Mouse (Mus musculus): Measurements from ENCODE around the gene Sult2b1. TPM values are rescaled to one million over a fixed set of nuclear protein-coding genes. Genes with fewer than 3 reads are reported as not detected.

The Sult2b1 gene
- polyA plus RNA-seq, 1 experiment from 2014 or later = 0.70 TPM

DNA sequence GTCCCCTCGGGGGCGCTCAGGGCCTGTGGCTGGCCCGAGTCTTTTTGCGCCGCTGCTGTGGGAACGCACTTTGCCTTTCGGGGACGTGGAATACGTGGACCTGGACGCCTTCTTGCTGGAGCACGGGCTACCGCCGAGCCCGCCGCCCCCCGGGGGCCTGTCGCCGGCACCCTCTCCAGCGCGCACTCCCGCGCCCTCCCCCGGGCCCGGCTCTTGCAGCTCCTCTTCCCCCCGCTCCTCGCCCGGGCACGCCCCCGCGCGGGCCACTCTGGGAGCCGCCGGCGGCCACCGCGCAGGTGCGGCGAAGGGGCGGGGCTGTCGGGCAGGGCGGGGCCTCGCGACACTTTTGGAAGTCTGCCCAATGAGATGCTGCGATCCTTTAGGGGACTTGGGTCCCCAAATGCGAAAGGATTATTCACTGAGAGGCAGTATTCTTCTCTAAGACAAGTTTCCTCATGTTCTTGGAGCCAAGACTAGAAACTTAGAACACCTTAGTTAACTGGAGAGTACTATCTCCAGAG is 77.7 kb downstream of the Sult2b1 start:
- WGBS = under 1% methylated on average over 41 of the region's 45 CpGs

DNA sequence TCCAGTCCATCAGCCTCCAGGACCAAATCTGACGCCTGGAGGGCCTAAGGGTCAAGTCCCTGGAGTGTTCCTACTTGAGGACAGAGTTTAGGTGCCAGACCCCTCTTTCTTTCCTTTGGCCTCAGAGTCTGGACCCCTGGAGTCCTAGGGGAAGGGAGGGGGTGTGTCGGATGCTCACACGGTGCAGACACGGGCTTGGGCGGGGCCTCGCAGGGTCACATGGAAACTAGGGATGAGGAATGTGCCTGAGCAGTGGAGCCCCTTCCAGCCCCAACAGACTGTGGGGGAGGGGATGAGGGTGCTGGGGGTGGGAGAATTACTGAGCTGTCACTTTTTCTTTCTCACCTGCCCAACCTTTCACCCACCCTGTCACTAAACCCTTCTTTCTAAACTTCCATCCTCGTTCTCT is 78.6 kb downstream of the Sult2b1 start:
- Histone ChIP-seq H3K9ac (ENCODE audit: low read depth, low read length) (peak overlapping the region; percentile 82), H3K27ac (ENCODE audit: low read depth, low read length) (peak overlapping the region; percentile 82), H3K4me3 (ENCODE audit: low read depth, low read length) (peak overlapping the region; percentile 69), H3K9me3 (ENCODE audit: control insufficient read depth, low read length) (no peaks in the 10 kb centered on the region), H3K36me3 (ENCODE audit: control insufficient read depth, insufficient read depth, low read length) (peaks cover 3% of the 10 kb centered on the region; the same call in 1 of the 2 replicates), H3K27me3 (replicated peaks; ENCODE audit: control insufficient read depth, insufficient read depth, low read length) (peaks cover 9% of the 10 kb centered on the region), H3K4me2 (peak overlapping the region; percentile 100), H3K4me1 (replicated peaks; ENCODE audit: control insufficient read depth, insufficient read depth, low read length) (peaks cover 42% of the 10 kb centered on the region)
- ATAC-seq (replicated peaks; ENCODE audit: low FRiP score) (no peak), DNase-seq (ENCODE audit: low spot score) (peak; percentile 69)
- 2% methylated on average over 7 of the region's 7 CpGs for WGBS

More for the DNA sequence above, 77.7 kb downstream of the Sult2b1 start:
- H3K4me2 ChIP-seq = peak overlapping the region; percentile 100
- H3K9me3 ChIP-seq (ENCODE audit: control insufficient read depth, low read length) = no peaks in the 10 kb centered on the region
- H3K9ac ChIP-seq (ENCODE audit: low read depth, low read length) = peak overlapping the region; percentile 82
- peaks cover 38% of the 10 kb centered on the region for H3K4me1 ChIP-seq (replicated peaks; ENCODE audit: control insufficient read depth, insufficient read depth, low read length)
- DNase-seq (ENCODE audit: low spot score) = peak; percentile 89
- peak overlapping the region; percentile 69 for H3K4me3 ChIP-seq (ENCODE audit: low read depth, low read length)
- peak overlapping the region; percentile 82 for H3K27ac ChIP-seq (ENCODE audit: low read depth, low read length)
- peaks cover under 1% of the 10 kb centered on the region; the same call in 1 of the 2 replicates for H3K27me3 ChIP-seq (replicated peaks; ENCODE audit: control insufficient read depth, insufficient read depth, low read length)
- peak; percentile 42 for ATAC-seq (replicated peaks; ENCODE audit: low FRiP score)
- peaks cover 11% of the 10 kb centered on the region for H3K36me3 ChIP-seq (ENCODE audit: control insufficient read depth, insufficient read depth, low read length)

DNA sequence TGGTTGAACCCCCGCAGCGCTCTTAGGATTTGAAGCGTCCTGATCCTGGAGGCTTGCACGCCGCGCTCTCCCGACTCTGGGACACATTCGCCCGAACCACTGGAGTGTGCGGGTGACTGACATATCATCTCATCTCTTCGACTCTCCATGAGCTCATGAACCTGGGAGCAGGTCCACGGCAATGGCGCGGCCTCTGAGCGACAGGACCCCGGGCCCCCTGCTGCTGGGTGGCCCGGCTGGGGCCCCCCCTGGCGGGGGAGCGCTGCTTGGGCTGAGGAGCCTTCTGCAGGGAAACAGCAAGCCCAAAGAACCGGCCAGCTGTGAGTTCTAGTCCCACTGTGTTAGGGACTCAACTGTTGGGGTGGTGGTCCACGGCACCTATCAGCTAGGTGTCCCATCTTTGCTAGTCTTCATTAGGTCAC is 79.0 kb downstream of the Sult2b1 start:
- no peak for DNase-seq (ENCODE audit: low spot score)
- H3K4me3 ChIP-seq (ENCODE audit: low read depth, low read length) = peak overlapping the region; percentile 69
- peak overlapping the region; percentile 59 for H3K27ac ChIP-seq (ENCODE audit: low read depth, low read length)
- no peaks in the 10 kb centered on the region; the same call in 1 of the 2 replicates for H3K36me3 ChIP-seq (ENCODE audit: control insufficient read depth, insufficient read depth, low read length)
- no peaks in the 10 kb centered on the region for H3K9me3 ChIP-seq (ENCODE audit: control insufficient read depth, low read length)
- peaks cover 44% of the 10 kb centered on the region for H3K4me1 ChIP-seq (replicated peaks; ENCODE audit: control insufficient read depth, insufficient read depth, low read length)
- ATAC-seq (replicated peaks; ENCODE audit: low FRiP score) = no peak
- H3K9ac ChIP-seq (ENCODE audit: low read depth, low read length) = peak overlapping the region; percentile 42
- peak overlapping the region; percentile 100 for H3K4me2 ChIP-seq
- under 1% methylated on average over 20 of the region's 21 CpGs for WGBS
- peaks cover 13% of the 10 kb centered on the region for H3K27me3 ChIP-seq (replicated peaks; ENCODE audit: control insufficient read depth, insufficient read depth, low read length)

DNA sequence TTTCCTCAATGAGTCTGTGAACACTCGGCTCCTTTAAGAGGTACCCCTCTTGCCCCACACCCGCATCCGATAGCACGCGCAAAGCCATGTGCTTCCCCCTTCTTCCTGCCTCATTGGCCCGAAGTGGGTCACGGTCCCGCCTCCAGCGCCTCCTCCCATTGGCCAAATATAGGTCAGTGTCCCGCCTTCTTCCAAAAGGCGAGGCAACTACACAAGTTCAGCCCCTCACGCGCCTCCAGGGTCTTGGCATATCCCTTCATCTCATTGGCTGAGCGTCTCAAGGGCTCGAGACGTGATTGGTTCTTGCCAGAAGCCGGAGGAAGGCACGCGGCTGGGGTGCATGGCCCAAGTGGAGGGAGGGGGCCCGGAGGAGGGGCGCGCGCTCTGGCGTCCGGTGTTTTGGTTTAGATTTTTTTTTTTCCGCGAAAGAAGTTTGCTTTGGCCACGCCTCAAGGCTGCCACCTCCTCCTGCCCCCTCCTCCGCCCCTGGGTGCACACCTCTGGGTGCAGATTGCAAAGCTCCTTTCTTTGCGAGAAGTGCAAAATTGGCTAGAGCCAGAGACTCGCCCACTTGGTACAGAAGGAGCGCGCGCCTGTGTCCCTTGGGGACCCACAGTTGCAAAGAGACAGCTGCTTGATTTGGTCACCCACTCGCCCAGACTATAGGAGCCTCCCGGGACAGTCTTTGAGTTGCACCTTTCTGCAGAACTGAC is 79.6 kb downstream of the Sult2b1 start, which contains the start of gene Dbp:
Gene Dbp, plus strand, starts transcription at position 359 of the 713 bp plus-strand sequence.
- H3K4me2 ChIP-seq = peak within 1 kb of the TSS; percentile 100
- under 1% methylated on average over 36 of the region's 36 CpGs for WGBS
- DNase-seq (ENCODE audit: low spot score) (peak; percentile 94), ATAC-seq (replicated peaks; ENCODE audit: low FRiP score) (peak; percentile 85)
- peak within 1 kb of the TSS; percentile 69 for H3K4me3 ChIP-seq (ENCODE audit: low read depth, low read length)
- peak within 1 kb of the TSS; percentile 62 for H3K9ac ChIP-seq (ENCODE audit: low read depth, low read length)
- no peaks in the 10 kb centered on the region for H3K36me3 ChIP-seq (ENCODE audit: control insufficient read depth, insufficient read depth, low read length)
- H3K4me1 ChIP-seq (replicated peaks; ENCODE audit: control insufficient read depth, insufficient read depth, low read length) = peaks cover 44% of the 10 kb centered on the region
- H3K27me3 ChIP-seq (replicated peaks; ENCODE audit: control insufficient read depth, insufficient read depth, low read length) = peaks cover 18% of the 10 kb centered on the region
- peak within 1 kb of the TSS; percentile 82 for H3K27ac ChIP-seq (ENCODE audit: low read depth, low read length)
- no peaks in the 10 kb centered on the region for H3K9me3 ChIP-seq (ENCODE audit: control insufficient read depth, low read length)

DNA sequence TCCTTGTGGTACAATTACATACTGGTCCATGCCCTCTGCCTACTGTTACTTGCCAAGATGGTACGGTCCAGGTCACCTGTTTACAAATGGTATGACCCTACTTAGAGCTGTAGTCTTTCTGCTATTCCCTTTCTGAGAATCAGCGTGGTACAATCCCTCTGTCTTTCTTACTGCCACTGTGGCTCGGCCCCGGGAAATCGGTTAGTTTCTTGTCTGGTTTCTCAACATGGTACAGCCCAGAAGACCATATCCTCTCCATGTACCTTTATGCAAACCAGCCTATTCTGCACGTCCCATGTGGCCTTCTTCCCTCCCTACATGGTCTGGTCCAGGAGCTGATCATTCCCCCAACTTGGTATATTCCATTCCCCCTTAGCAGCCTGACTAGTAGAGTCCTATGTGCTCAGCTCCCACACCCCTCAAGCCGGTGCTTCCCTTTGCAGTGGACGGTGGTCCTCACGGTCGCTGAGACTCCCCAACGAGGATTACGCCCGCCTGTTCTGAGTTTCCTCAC is 80.4 kb downstream of the Sult2b1 start:
- ATAC-seq (replicated peaks; ENCODE audit: low FRiP score) = peak; percentile 48

DNA sequence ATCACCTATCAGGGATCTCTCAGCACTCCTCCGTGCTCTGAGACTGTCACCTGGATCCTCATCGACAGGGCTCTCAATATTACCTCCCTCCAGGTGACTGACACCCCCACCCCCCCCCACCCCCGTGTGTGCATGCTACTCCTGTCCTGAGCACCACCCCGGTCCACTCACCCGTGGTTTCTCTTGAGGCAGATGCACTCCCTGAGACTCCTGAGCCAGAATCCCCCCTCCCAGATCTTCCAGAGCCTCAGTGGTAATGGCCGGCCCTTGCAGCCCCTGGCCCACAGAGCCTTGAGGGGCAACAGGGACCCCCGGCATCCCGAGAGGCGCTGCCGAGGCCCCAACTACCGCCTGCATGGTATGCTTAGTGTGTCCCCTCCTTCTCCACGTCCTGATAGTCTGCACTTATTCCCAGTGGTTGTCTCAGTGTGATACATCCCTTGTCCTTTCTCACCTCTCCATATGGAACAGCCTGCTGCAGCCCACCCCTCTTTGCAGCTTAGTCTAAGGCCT is 80.9 kb downstream of the Sult2b1 start:
- peak overlapping the region; percentile 79 for H3K27ac ChIP-seq (ENCODE audit: low read depth, low read length)
- no peaks in the 10 kb centered on the region for H3K36me3 ChIP-seq (ENCODE audit: control insufficient read depth, insufficient read depth, low read length)
- H3K9me3 ChIP-seq (ENCODE audit: control insufficient read depth, low read length) = no peaks in the 10 kb centered on the region
- 57% methylated on average over 12 of the region's 12 CpGs for WGBS
- peaks cover 31% of the 10 kb centered on the region for H3K27me3 ChIP-seq (replicated peaks; ENCODE audit: control insufficient read depth, insufficient read depth, low read length)
- H3K9ac ChIP-seq (ENCODE audit: low read depth, low read length) = peak overlapping the region; percentile 62
- no peak for ATAC-seq (replicated peaks; ENCODE audit: low FRiP score)
- H3K4me3 ChIP-seq (ENCODE audit: low read depth, low read length) = peak overlapping the region; percentile 45
- peak overlapping the region; percentile 100 for H3K4me2 ChIP-seq
- H3K4me1 ChIP-seq (replicated peaks; ENCODE audit: control insufficient read depth, insufficient read depth, low read length) = peaks cover 47% of the 10 kb centered on the region
- DNase-seq (ENCODE audit: low spot score) = no peak

More for the DNA sequence above, 80.4 kb downstream of the Sult2b1 start:
- H3K4me1 ChIP-seq (replicated peaks; ENCODE audit: control insufficient read depth, insufficient read depth, low read length) = peaks cover 48% of the 10 kb centered on the region
- peak; percentile 76 for DNase-seq (ENCODE audit: low spot score)
- WGBS = 3% methylated on average over 13 of the region's 13 CpGs
- H3K36me3 ChIP-seq (ENCODE audit: control insufficient read depth, insufficient read depth, low read length) = no peaks in the 10 kb centered on the region
- peaks cover 26% of the 10 kb centered on the region for H3K27me3 ChIP-seq (replicated peaks; ENCODE audit: control insufficient read depth, insufficient read depth, low read length)
- peak overlapping the region; percentile 100 for H3K4me2 ChIP-seq
- peak overlapping the region; percentile 79 for H3K27ac ChIP-seq (ENCODE audit: low read depth, low read length)
- peak overlapping the region; percentile 45 for H3K4me3 ChIP-seq (ENCODE audit: low read depth, low read length)
- no peaks in the 10 kb centered on the region for H3K9me3 ChIP-seq (ENCODE audit: control insufficient read depth, low read length)
- H3K9ac ChIP-seq (ENCODE audit: low read depth, low read length) = peak overlapping the region; percentile 62

DNA sequence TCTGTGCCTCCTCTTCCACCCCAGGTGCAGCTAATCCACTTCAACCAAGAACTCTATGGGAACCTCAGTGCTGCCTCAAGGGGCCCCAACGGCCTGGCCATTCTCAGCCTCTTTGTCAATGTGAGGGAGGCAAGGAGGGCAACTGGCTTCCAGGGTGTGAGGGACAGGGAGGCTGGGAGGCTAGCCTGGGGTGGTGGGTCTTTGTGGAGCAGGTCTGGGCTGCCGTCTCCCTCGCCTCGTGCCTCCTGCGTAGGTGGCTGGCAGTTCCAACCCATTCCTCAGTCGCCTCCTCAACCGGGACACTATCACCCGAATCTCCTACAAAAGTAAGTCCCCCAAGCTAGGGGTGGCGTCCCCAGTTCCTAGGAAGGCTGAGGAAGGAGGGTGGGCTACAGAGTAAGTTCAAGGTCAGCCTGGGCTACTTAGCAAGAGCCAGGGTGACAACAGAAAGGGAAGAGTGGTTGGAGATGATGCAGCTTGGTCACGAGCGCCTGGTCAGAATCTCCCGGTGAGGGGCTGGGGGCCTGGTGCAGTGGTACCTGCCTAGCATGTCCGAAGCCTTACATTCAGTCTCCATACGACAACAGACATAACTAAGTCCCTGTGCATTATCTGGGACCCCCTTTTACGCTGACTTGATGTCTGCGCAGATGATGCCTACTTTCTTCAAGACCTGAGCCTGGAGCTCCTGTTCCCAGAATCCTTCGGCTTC is 81.5 kb downstream of the Sult2b1 start:
- Histone ChIP-seq H3K4me3 (ENCODE audit: low read depth, low read length) (no peak overlapping the region), H3K36me3 (ENCODE audit: control insufficient read depth, insufficient read depth, low read length) (no peaks in the 10 kb centered on the region), H3K4me2 (no peak overlapping the region), H3K9ac (ENCODE audit: low read depth, low read length) (no peak overlapping the region; the same call in 1 of the 2 replicates), H3K27me3 (replicated peaks; ENCODE audit: control insufficient read depth, insufficient read depth, low read length) (peaks cover 36% of the 10 kb centered on the region), H3K4me1 (replicated peaks; ENCODE audit: control insufficient read depth, insufficient read depth, low read length) (peaks cover 41% of the 10 kb centered on the region), H3K27ac (ENCODE audit: low read depth, low read length) (no peak overlapping the region), H3K9me3 (ENCODE audit: control insufficient read depth, low read length) (no peaks in the 10 kb centered on the region)
- 83% methylated on average over 17 of the region's 17 CpGs for WGBS
- DNase-seq (ENCODE audit: low spot score) = no peak
- no peak for ATAC-seq (replicated peaks; ENCODE audit: low FRiP score)

DNA sequence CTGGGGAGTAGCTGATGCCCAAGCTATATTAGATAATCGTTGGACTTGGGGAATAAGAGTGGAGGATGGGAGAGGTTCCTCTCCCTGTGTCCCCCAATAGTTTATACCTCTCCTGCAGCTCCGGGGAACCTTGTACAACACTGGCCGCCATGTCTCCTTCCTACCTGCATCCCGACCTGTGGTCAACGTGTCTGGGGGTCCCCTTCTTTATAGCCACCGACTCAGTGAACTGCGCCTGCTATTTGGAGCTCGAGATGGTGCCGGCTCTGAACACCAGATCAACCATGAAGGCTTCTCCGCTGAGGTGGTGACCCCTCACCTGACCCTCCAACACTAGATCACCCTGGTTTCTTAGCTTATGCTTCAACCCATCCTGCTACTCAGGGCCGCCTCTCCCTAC is 82.2 kb downstream of the Sult2b1 start:
- Histone ChIP-seq H3K4me2 (no peak overlapping the region), H3K27me3 (replicated peaks; ENCODE audit: control insufficient read depth, insufficient read depth, low read length) (peaks cover 38% of the 10 kb centered on the region), H3K4me3 (ENCODE audit: low read depth, low read length) (no peak overlapping the region), H3K9ac (ENCODE audit: low read depth, low read length) (no peak overlapping the region), H3K27ac (ENCODE audit: low read depth, low read length) (no peak overlapping the region), H3K9me3 (ENCODE audit: control insufficient read depth, low read length) (no peaks in the 10 kb centered on the region), H3K4me1 (replicated peaks; ENCODE audit: control insufficient read depth, insufficient read depth, low read length) (peaks cover 34% of the 10 kb centered on the region), H3K36me3 (ENCODE audit: control insufficient read depth, insufficient read depth, low read length) (no peaks in the 10 kb centered on the region)
- 77% methylated on average over 11 of the region's 11 CpGs for WGBS
- ATAC-seq (replicated peaks; ENCODE audit: low FRiP score) (no peak), DNase-seq (ENCODE audit: low spot score) (no peak)
